ENCODE assay signal across 8 mouse cellular contexts in genomic region chr10:36507556-36507870, GRCm38 (mm10). TPM values are rescaled to one million over a fixed set of nuclear protein-coding genes. Genes with fewer than 3 reads are reported as not detected.
DNase-seq lines count a peak whose midpoint lies in the region; ATAC-seq lines count a peak whose summit lies in the region.

No protein-coding gene starts in this region.

- H3K4me2 ChIP-seq in hindbrain, embryonic 13.5 days, result peak overlapping the region; percentile 97
- peak overlapping the region; percentile 97 for H3K4me2 ChIP-seq in midbrain, embryonic 13.5 days (replicated peaks)

- no peaks in the 10 kb centered on the region for H3K9me3 ChIP-seq in hindbrain, embryonic 13.5 days
- H3K9me3 ChIP-seq in midbrain, embryonic 13.5 days, result no peaks in the 10 kb centered on the region

- peaks cover 23% of the 10 kb centered on the region for H3K4me1 ChIP-seq in hindbrain, embryonic 13.5 days (replicated peaks)
- peaks cover 16% of the 10 kb centered on the region for H3K4me1 ChIP-seq in midbrain, embryonic 13.5 days (replicated peaks)

- WGBS in hindbrain, embryonic 13.5 days, result under 1% methylated on average over 15 of the region's 15 CpGs
- WGBS in midbrain, embryonic 13.5 days, result under 1% methylated on average over 15 of the region's 15 CpGs

- ATAC-seq in hindbrain, embryonic 13.5 days (ENCODE audit: low FRiP score), result no peak
- no peak for ATAC-seq in midbrain, embryonic 13.5 days

- H3K4me3 ChIP-seq in hindbrain, embryonic 13.5 days, result peak overlapping the region; percentile 80
- peak overlapping the region; percentile 81 for H3K4me3 ChIP-seq in midbrain, embryonic 13.5 days (replicated peaks)

- peak; percentile 73 for DNase-seq in heart, adult 11 months
- DNase-seq in heart, postnatal 4 days, result no peak
- peak; percentile 17 for DNase-seq in ES-CJ7 (ENCODE audit: low read depth, low spot score)
- no peak for DNase-seq in frontal cortex, postnatal 36 days (ENCODE audit: low spot score in 2 of 2)
- no peak for DNase-seq in adipocyte (ENCODE audit: low spot score)
- DNase-seq in cerebellum, postnatal 25 days, result no peak

- H3K27me3 ChIP-seq in hindbrain, embryonic 13.5 days, result peaks cover 5% of the 10 kb centered on the region; the same call in 1 of the 2 replicates
- H3K27me3 ChIP-seq in midbrain, embryonic 13.5 days, result peaks cover 20% of the 10 kb centered on the region

- H3K27ac ChIP-seq in hindbrain, embryonic 13.5 days, result peak overlapping the region; percentile 90
- H3K27ac ChIP-seq in midbrain, embryonic 13.5 days, result peak overlapping the region; percentile 74; the same call in 1 of the 2 replicates

- H3K36me3 ChIP-seq in hindbrain, embryonic 13.5 days, result no peaks in the 10 kb centered on the region
- no peaks in the 10 kb centered on the region for H3K36me3 ChIP-seq in midbrain, embryonic 13.5 days

- H3K9ac ChIP-seq in hindbrain, embryonic 13.5 days, result peak overlapping the region; percentile 80
- peak overlapping the region; percentile 80 for H3K9ac ChIP-seq in midbrain, embryonic 13.5 days (replicated peaks)

RNA-seq across cellular contexts. Expression of gene Hs3st5, which starts 0.9 kb away (rescaled TPM):
- 1 to 10 TPM in 1 of 2 experiments, under 1 TPM in 1; 0.77 to 1.0 TPM for total RNA-seq in heart, postnatal 4 days (2021)
- polyA plus RNA-seq in hindbrain, embryonic 13.5 days (2015; fragmentation: Nextera tagmentation; extraction: Ambion mirVana), result 24.4 and 25.2 TPM in 2 replicates
- polyA plus RNA-seq in midbrain, embryonic 13.5 days (2015; fragmentation: Nextera tagmentation; extraction: Ambion mirVana), result 15.3 and 17.5 TPM in 2 replicates

Comparison
In these comparisons a context has a peak if more than half of its experiments do, and no peak if none do; other contexts are left out.
1. DNase-seq: peak in heart, adult 11 months (single experiment) and ES-CJ7 (single experiment); none in heart, postnatal 4 days (single experiment), frontal cortex, postnatal 36 days (0 of 2), adipocyte (single experiment) and cerebellum, postnatal 25 days (0 of 2).